Mouse (Mus musculus): Measurements from ENCODE around the gene Sh2d4b. TPM values are rescaled to one million over a fixed set of nuclear protein-coding genes. Genes with fewer than 3 reads are reported as not detected.

The Sh2d4b gene
- polyA plus RNA-seq, 1 experiment from 2014 or later, result 0.14 TPM

- H3K9ac ChIP-seq, result no peak overlapping the region
- no peak overlapping the region for H3K27ac ChIP-seq
- no peak overlapping the region for H3K4me3 ChIP-seq (replicated peaks)
- 34% methylated on average over 1 of the region's 1 CpGs for WGBS
- H3K9me3 ChIP-seq, result no peaks in the 10 kb centered on the region
- H3K27me3 ChIP-seq (replicated peaks), result no peaks in the 10 kb centered on the region
- no peaks in the 10 kb centered on the region for H3K4me1 ChIP-seq (replicated peaks)
- ATAC-seq, result no peak
- H3K4me2 ChIP-seq (replicated peaks), result no peak overlapping the region
- no peaks in the 10 kb centered on the region for H3K36me3 ChIP-seq
Observed at GRCm38 (mm10) chr14:40885752-40886151, 7.3 kb downstream of the Sh2d4b start.

DNA sequence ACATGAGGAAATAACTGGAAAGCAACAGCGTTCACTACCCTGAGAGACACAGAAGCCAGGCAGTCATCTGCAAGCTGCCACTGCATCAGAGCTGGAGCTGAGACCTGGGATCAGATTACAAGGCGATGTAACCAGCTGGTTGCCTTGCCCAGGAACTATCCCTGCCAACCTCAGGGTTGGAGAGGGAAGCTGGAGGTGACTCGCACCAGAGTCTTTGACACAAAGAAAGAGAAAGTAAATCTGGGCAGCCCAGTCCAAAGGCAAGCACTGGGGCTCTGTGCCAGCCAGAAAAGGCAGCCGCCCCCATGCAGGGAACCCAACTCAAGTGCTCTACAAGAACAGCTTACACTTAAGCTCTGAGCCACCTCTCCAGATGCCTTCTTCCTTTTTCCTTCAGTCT lies 7.8 kb downstream of the Sh2d4b start:
- ATAC-seq, result no peak
- Histone ChIP-seq H3K9me3 (no peaks in the 10 kb centered on the region), H3K9ac (no peak overlapping the region), H3K27me3 (replicated peaks) (no peaks in the 10 kb centered on the region), H3K27ac (no peak overlapping the region), H3K4me1 (replicated peaks) (no peaks in the 10 kb centered on the region), H3K36me3 (no peaks in the 10 kb centered on the region), H3K4me2 (replicated peaks) (no peak overlapping the region), H3K4me3 (replicated peaks) (no peak overlapping the region)
- WGBS, result 36% methylated on average over 4 of the region's 4 CpGs

- H3K4me3 ChIP-seq (replicated peaks), result no peak overlapping the region
Observed at GRCm38 (mm10) chr14:40874565-40874964, 18.5 kb downstream of the Sh2d4b start.

GRCm38 (mm10) chr14:40873961-40874360 lies 19.1 kb downstream of the Sh2d4b start:
- Histone ChIP-seq H3K9ac (no peak overlapping the region), H3K27ac (no peak overlapping the region), H3K27me3 (replicated peaks) (no peaks in the 10 kb centered on the region), H3K36me3 (no peaks in the 10 kb centered on the region), H3K4me2 (replicated peaks) (no peak overlapping the region), H3K4me1 (replicated peaks) (no peaks in the 10 kb centered on the region), H3K4me3 (replicated peaks) (no peak overlapping the region), H3K9me3 (no peaks in the 10 kb centered on the region)
- WGBS, result 89% methylated on average over 5 of the region's 5 CpGs
- no peak for ATAC-seq

More at GRCm38 (mm10) chr14:40874565-40874964, 18.5 kb downstream of the Sh2d4b start:
- Histone ChIP-seq H3K36me3 (no peaks in the 10 kb centered on the region), H3K4me1 (replicated peaks) (no peaks in the 10 kb centered on the region), H3K27me3 (replicated peaks) (no peaks in the 10 kb centered on the region), H3K4me2 (replicated peaks) (no peak overlapping the region), H3K27ac (no peak overlapping the region), H3K9ac (no peak overlapping the region), H3K9me3 (no peaks in the 10 kb centered on the region)
- ATAC-seq, result no peak

- no peak overlapping the region for H3K9ac ChIP-seq
- 47% methylated on average over 3 of the region's 3 CpGs for WGBS
- H3K27me3 ChIP-seq (replicated peaks), result no peaks in the 10 kb centered on the region
- no peak overlapping the region for H3K4me3 ChIP-seq (replicated peaks)
- H3K9me3 ChIP-seq, result no peaks in the 10 kb centered on the region
- no peak overlapping the region for H3K4me2 ChIP-seq (replicated peaks)
- ATAC-seq, result no peak
- H3K4me1 ChIP-seq (replicated peaks), result no peaks in the 10 kb centered on the region
- H3K36me3 ChIP-seq, result no peaks in the 10 kb centered on the region
- H3K27ac ChIP-seq, result no peak overlapping the region
Observed at GRCm38 (mm10) chr14:40870598-40870997, 22.5 kb downstream of the Sh2d4b start.

DNA sequence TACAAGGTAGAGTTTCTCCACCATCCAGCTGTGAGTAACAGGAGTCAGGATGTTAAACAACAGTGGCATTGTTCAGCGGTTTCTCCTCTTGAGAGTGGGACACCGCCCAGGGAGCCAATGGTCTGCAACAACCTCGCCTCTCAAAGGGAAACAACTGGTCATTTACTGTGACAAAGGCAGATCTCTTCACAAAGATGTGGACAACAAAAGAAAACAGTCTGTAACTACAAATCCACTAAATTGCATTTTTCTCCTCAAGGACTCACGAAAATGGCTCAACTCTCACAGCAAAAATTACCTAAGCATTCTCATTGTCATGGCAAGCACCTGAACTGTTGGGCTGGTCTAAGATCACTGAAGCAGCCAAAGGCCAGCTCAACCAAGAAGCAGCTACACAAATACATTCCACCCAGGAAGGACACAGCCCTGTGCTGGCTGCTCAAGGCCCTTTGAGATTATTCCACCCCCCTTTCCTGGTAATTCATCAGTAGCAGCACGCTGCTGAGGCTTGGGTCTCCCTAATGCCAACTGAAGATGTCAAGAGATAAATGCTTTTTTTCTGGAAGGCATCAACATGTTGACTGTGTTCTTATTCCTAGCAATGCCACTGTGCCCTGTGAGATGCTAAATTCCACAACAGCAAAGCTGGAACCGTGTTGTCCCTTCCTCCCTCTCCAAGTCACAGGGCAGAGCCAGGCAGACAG lies 28.1 kb downstream of the Sh2d4b start:
- Histone ChIP-seq H3K4me2 (replicated peaks) (no peak overlapping the region), H3K4me1 (replicated peaks) (no peaks in the 10 kb centered on the region), H3K27ac (no peak overlapping the region), H3K9ac (no peak overlapping the region), H3K27me3 (replicated peaks) (no peaks in the 10 kb centered on the region), H3K4me3 (replicated peaks) (no peak overlapping the region), H3K9me3 (no peaks in the 10 kb centered on the region), H3K36me3 (no peaks in the 10 kb centered on the region)
- whole genome bisulfite sequencing, result 64% methylated on average over 6 of the region's 6 CpGs
- ATAC-seq, result no peak

DNA sequence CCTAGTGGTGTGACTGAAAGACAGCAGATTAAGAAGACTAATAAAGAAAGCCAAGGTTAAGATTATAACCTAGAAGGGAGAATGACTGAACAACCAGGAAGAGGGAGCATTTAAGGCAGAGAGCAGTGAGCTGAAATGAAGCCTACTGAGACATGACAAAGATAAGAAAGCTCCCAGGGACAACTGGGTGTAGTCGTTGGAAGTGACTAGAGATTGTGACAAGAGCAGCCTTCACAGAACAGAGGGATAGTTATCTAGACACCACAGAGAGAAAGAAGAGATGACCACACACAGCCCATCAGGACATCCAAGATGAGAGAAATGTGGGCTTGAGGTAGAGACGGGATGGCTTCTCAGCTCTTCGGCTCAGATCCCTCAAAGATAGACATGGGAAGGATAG lies 29.4 kb downstream of the Sh2d4b start:
- H3K9me3 ChIP-seq, result no peaks in the 10 kb centered on the region
- H3K36me3 ChIP-seq, result no peaks in the 10 kb centered on the region
- no peak overlapping the region for H3K9ac ChIP-seq
- H3K4me2 ChIP-seq (replicated peaks), result no peak overlapping the region
- no peaks in the 10 kb centered on the region for H3K4me1 ChIP-seq (replicated peaks)
- no peak overlapping the region for H3K27ac ChIP-seq
- ATAC-seq, result no peak
- WGBS, result 74% methylated on average over 3 of the region's 3 CpGs
- no peaks in the 10 kb centered on the region for H3K27me3 ChIP-seq (replicated peaks)
- H3K4me3 ChIP-seq (replicated peaks), result no peak overlapping the region

DNA sequence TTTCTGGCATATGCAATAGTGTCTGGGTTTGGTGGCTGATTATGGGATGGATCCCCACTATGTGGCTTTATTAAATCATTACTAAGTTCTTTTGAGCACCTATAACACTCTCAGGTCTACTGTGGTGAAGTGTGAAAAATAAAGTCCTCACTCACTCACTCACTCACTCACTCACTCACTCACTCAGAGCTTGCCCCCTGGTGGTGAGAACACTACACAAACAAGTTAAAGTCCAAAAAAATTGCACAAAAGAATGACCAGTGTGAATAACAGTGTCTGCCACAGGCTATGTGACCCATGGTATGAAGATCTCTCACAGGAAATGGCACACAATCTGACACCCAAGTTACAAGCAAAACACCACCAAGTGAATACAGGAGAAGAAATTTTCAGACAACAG lies 30.0 kb downstream of the Sh2d4b start:
- no peak overlapping the region for H3K4me3 ChIP-seq (replicated peaks)
- H3K9ac ChIP-seq, result no peak overlapping the region
- H3K27ac ChIP-seq, result no peak overlapping the region
- no peak for ATAC-seq
- H3K9me3 ChIP-seq, result no peaks in the 10 kb centered on the region
- no peak overlapping the region for H3K4me2 ChIP-seq (replicated peaks)
- no peaks in the 10 kb centered on the region for H3K36me3 ChIP-seq
- no peaks in the 10 kb centered on the region for H3K4me1 ChIP-seq (replicated peaks)
- H3K27me3 ChIP-seq (replicated peaks), result no peaks in the 10 kb centered on the region

DNA sequence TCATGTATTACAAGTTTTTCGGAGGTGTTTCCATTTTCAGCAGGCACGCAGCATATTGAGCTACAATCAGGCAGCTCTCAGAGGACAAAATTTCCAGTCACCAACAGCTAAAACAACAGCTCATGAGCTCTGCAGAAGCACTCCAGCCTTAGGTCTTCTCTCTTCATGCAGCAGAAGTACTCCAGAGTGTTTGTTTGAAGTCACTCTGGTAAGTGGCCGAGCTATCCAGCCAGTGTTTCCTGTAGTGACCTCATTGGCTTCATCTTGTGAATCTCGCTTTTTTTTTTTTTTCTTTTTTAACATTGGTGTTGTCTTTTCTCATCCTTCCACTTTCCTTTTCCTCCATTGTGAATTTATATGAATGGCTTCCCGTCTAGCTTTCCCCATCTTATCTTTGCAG lies 40.1 kb downstream of the Sh2d4b start:
- 62% methylated on average over 5 of the region's 5 CpGs for WGBS

GRCm38 (mm10) chr14:40837397-40837796 lies 55.7 kb downstream of the Sh2d4b start:
- no peaks in the 10 kb centered on the region for H3K36me3 ChIP-seq
- H3K9ac ChIP-seq, result no peak overlapping the region
- H3K4me3 ChIP-seq (replicated peaks), result no peak overlapping the region
- H3K27ac ChIP-seq, result no peak overlapping the region
- H3K27me3 ChIP-seq (replicated peaks), result no peaks in the 10 kb centered on the region
- no peak overlapping the region for H3K4me2 ChIP-seq (replicated peaks)
- H3K4me1 ChIP-seq (replicated peaks), result no peaks in the 10 kb centered on the region
- no peaks in the 10 kb centered on the region for H3K9me3 ChIP-seq
- ATAC-seq, result no peak

More for the DNA sequence above, 40.1 kb downstream of the Sh2d4b start:
- ATAC-seq, result no peak
- Histone ChIP-seq H3K36me3 (no peaks in the 10 kb centered on the region), H3K9me3 (no peaks in the 10 kb centered on the region), H3K27me3 (replicated peaks) (no peaks in the 10 kb centered on the region), H3K9ac (no peak overlapping the region), H3K27ac (no peak overlapping the region), H3K4me3 (replicated peaks) (no peak overlapping the region), H3K4me2 (replicated peaks) (no peak overlapping the region), H3K4me1 (replicated peaks) (no peaks in the 10 kb centered on the region)

- 65% methylated on average over 9 of the region's 9 CpGs for WGBS
- Histone ChIP-seq H3K27ac (no peak overlapping the region), H3K36me3 (no peaks in the 10 kb centered on the region), H3K4me1 (replicated peaks) (no peaks in the 10 kb centered on the region), H3K4me3 (replicated peaks) (no peak overlapping the region), H3K9ac (no peak overlapping the region), H3K4me2 (replicated peaks) (peak overlapping the region; percentile 33), H3K9me3 (no peaks in the 10 kb centered on the region), H3K27me3 (replicated peaks) (no peaks in the 10 kb centered on the region)
- ATAC-seq, result peak; percentile 20; the same call in 1 of the 2 replicates
Observed at GRCm38 (mm10) chr14:40830505-40830904, 62.6 kb downstream of the Sh2d4b start.

- Histone ChIP-seq H3K4me3 (replicated peaks) (no peak overlapping the region), H3K4me1 (replicated peaks) (no peaks in the 10 kb centered on the region), H3K9ac (no peak overlapping the region), H3K27ac (no peak overlapping the region), H3K27me3 (replicated peaks) (no peaks in the 10 kb centered on the region), H3K36me3 (no peaks in the 10 kb centered on the region), H3K9me3 (no peaks in the 10 kb centered on the region), H3K4me2 (replicated peaks) (peak overlapping the region; percentile 33)
- WGBS, result 51% methylated on average over 11 of the region's 11 CpGs
- ATAC-seq, result peak; percentile 87
Observed at GRCm38 (mm10) chr14:40830094-40830493, 63.0 kb downstream of the Sh2d4b start.

DNA sequence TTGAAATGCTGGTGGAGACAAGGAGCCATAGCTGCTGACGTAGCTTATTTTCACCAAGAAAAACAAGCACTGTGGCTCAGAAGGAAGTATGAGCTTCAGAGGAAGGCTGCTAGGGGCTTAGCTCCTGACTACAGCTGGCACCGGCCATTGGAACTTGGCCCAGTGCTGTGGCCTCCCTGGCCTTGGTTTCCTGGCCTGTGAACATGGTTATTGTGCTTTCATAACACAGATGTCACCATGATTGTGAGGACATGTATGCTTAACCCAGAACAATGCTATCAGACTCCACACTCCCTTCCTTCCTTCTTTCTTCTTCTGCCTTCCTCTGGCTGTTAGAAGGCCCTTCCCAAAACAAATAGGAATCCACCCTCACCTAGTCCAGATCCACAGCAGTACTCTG lies 75.0 kb downstream of the Sh2d4b start:
- Histone ChIP-seq H3K9me3 (no peaks in the 10 kb centered on the region), H3K4me1 (replicated peaks) (no peaks in the 10 kb centered on the region), H3K4me2 (replicated peaks) (no peak overlapping the region), H3K4me3 (replicated peaks) (no peak overlapping the region), H3K36me3 (no peaks in the 10 kb centered on the region), H3K27ac (no peak overlapping the region), H3K9ac (no peak overlapping the region), H3K27me3 (replicated peaks) (no peaks in the 10 kb centered on the region)
- ATAC-seq, result no peak
- WGBS, result 79% methylated on average over 2 of the region's 2 CpGs
